Mouse (Mus musculus) skeletal muscle tissue, postnatal 0 days (tissue): ENCODE results near the gene Trim30c. TPM values are rescaled to one million over a fixed set of nuclear protein-coding genes. Genes with fewer than 3 reads are reported as not detected.

Source experiments
- polyA plus RNA-seq: library from polyadenylated mRNA; unstranded; fragments of >200 nt; fragmentation: Nextera tagmentation; extraction: Ambion mirVana; gene quantifications from 2 replicates; pipeline ENCODE4 v1.2.1, GENCODE M21; 2015

The Trim30c gene
- polyA plus RNA-seq = 0.14 and 0.54 TPM in 2 replicates

GRCm38 (mm10) chr7:104400698-104401097 lies at the start of gene Trim30c:
TSS of gene Trim30c (minus strand) at chr7:104400837.

GRCm38 (mm10) chr7:104369736-104370414 lies 30.8 kb downstream of the Trim30c start, which contains the start of gene Trim30b:
TSS of gene Trim30b (minus strand) at chr7:104369884.

GRCm38 (mm10) chr7:104352717-104353599 lies 47.7 kb downstream of the Trim30c start, which contains the start of gene Trim12c:
TSS of gene Trim12c (minus strand) at chr7:104353362.

Other genes starting within 250 kb of the Trim30c start
- gene Olfm5, start 236.0 kb downstream of the Trim30c start, polyA plus RNA-seq = not detected in 2 replicates
- 0.05 TPM in 1 of 2 replicates, not detected in the other for gene Olfr648, start 217.4 kb downstream of the Trim30c start, polyA plus RNA-seq
- not detected in 2 replicates for gene Olfr649, start 204.9 kb downstream of the Trim30c start, polyA plus RNA-seq
- 0.56 and 0.97 TPM in 2 replicates for gene Trim6, start 182.0 kb downstream of the Trim30c start, polyA plus RNA-seq
- 1.7 and 2.2 TPM in 2 replicates for gene Trim34a, start 156.4 kb downstream of the Trim30c start, polyA plus RNA-seq
- gene Trim5, start 112.7 kb downstream of the Trim30c start, polyA plus RNA-seq = 0.45 and 0.63 TPM in 2 replicates
- gene Trim12a, start 85.4 kb downstream of the Trim30c start, polyA plus RNA-seq = 5.1 and 5.9 TPM in 2 replicates
- 0.10 TPM in 1 of 2 replicates, not detected in the other for gene Trim34b, start 71.4 kb downstream of the Trim30c start, polyA plus RNA-seq
- gene Trim12c, start 47.5 kb downstream of the Trim30c start, polyA plus RNA-seq = 1.6 and 2.2 TPM in 2 replicates
- 0.12 and 0.28 TPM in 2 replicates for gene Trim30b, start 31.0 kb downstream of the Trim30c start, polyA plus RNA-seq
- gene Trim30a, start 64.4 kb upstream of the Trim30c start, polyA plus RNA-seq = 2.5 and 2.7 TPM in 2 replicates
- 0.68 and 1.2 TPM in 2 replicates for gene Trim30d, start 107.0 kb upstream of the Trim30c start, polyA plus RNA-seq
- not detected in 2 replicates for gene Olfr651, start 149.3 kb upstream of the Trim30c start, polyA plus RNA-seq
- gene Olfr652, start 160.1 kb upstream of the Trim30c start, polyA plus RNA-seq = not detected in 2 replicates
- not detected in 2 replicates for gene Olfr653, start 176.5 kb upstream of the Trim30c start, polyA plus RNA-seq
- gene Olfr654, start 186.2 kb upstream of the Trim30c start, polyA plus RNA-seq = not detected in 2 replicates
- gene Olfr655, start 200.9 kb upstream of the Trim30c start, polyA plus RNA-seq = not detected in 2 replicates
- gene Olfr656, start 213.1 kb upstream of the Trim30c start, polyA plus RNA-seq = not detected in 2 replicates
- not detected in 2 replicates for gene Olfr657, start 224.0 kb upstream of the Trim30c start, polyA plus RNA-seq
- not detected in 2 replicates for gene Olfr658, start 246.5 kb upstream of the Trim30c start, polyA plus RNA-seq